Mouse (Mus musculus) midbrain, embryonic 10.5 days (tissue): Measurements from ENCODE around the gene Mc3r. TPM values are rescaled to one million over a fixed set of nuclear protein-coding genes. Genes with fewer than 3 reads are reported as not detected.

Experiments used
- DNase-seq: peaks from one replicate; pipeline ENCODE4 v3.0.0-alpha.2; 2017; ENCODE audit warnings: low spot score
- H3K27ac ChIP-seq: fragments of 300-500 bp; sonication (generic); replicated peaks from 2 replicates; pipeline ENCODE4 v1.5.1; 2016; ENCODE audit warnings: mild to moderate bottlenecking
- H3K27me3 ChIP-seq: fragments of 300-500 bp; sonication (generic); 2 replicates; pipeline ENCODE4 v1.6.1; 2016; ENCODE audit warnings: low read depth, mild to moderate bottlenecking; ENCODE audit not compliant: poor library complexity, severe bottlenecking
- H3K36me3 ChIP-seq: fragments of 300-500 bp; sonication (generic); 2 replicates; pipeline ENCODE4 v1.6.1; 2016; ENCODE audit warnings: mild to moderate bottlenecking, moderate library complexity
- H3K4me1 ChIP-seq: fragments of 300-500 bp; sonication (generic); 2 replicates; pipeline ENCODE4 v1.6.1; 2016
- H3K4me3 ChIP-seq: fragments of 300-500 bp; sonication (generic); 2 replicates; pipeline ENCODE4 v1.5.1; 2016; ENCODE audit warnings: mild to moderate bottlenecking, moderate library complexity
- H3K9me3 ChIP-seq: fragments of 300-500 bp; sonication (generic); replicated peaks from 2 replicates; pipeline ENCODE4 v1.6.1; 2016; ENCODE audit warnings: mild to moderate bottlenecking
- WGBS: fragments of 180-500 bp; shearing (Covaris S2); methylation state at CpG from one replicate; pipeline ENCODE4 v1.1.7; 2016; 5-methylcytosine and 5-hydroxymethylcytosine counted together
- polyA plus RNA-seq: library from polyadenylated mRNA; unstranded; fragments of >200 nt; fragmentation: Nextera tagmentation; extraction: Ambion mirVana; gene quantifications from 2 replicates; pipeline ENCODE4 v1.2.1, GENCODE M21; 2016

Gene Mc3r
- polyA plus RNA-seq, 1 experiment from 2014 or later, result not detected

- WGBS, result 76% methylated on average over 4 of the region's 4 CpGs
- H3K27me3 ChIP-seq, result no peaks in the 10 kb centered on the region
- no peaks in the 10 kb centered on the region for H3K9me3 ChIP-seq
- no peak for DNase-seq
- H3K4me1 ChIP-seq, result peaks cover 17% of the 10 kb centered on the region
- H3K27ac ChIP-seq, result no peak overlapping the region
- H3K4me3 ChIP-seq, result no peak overlapping the region
- no peaks in the 10 kb centered on the region for H3K36me3 ChIP-seq
Measured at GRCm38 (mm10) chr2:172261441-172261840, 13.1 kb downstream of the Mc3r start.

GRCm38 (mm10) chr2:172263216-172263615, 14.9 kb downstream of the Mc3r start:
- no peak for DNase-seq
- WGBS, result 94% methylated on average over 6 of the region's 6 CpGs
- Histone ChIP-seq H3K4me1 (peaks cover 10% of the 10 kb centered on the region), H3K4me3 (no peak overlapping the region), H3K9me3 (no peaks in the 10 kb centered on the region), H3K27me3 (no peaks in the 10 kb centered on the region), H3K27ac (no peak overlapping the region), H3K36me3 (no peaks in the 10 kb centered on the region)

GRCm38 (mm10) chr2:172269907-172270306, 21.6 kb downstream of the Mc3r start:
- 0 out of 2 replicates have a peak overlapping the region, but pooled peaks have one; percentile 46 for H3K27ac ChIP-seq
- DNase-seq, result no peak
- 88% methylated on average over 11 of the region's 11 CpGs for WGBS

GRCm38 (mm10) chr2:172270485-172270944, 22.2 kb downstream of the Mc3r start:
- DNase-seq, result no peak
- 0 out of 2 replicates have a peak overlapping the region, but pooled peaks have one; percentile 46 for H3K27ac ChIP-seq
- H3K36me3 ChIP-seq, result no peaks in the 10 kb centered on the region
- H3K27me3 ChIP-seq, result no peaks in the 10 kb centered on the region
- no peaks in the 10 kb centered on the region for H3K9me3 ChIP-seq
- no peak overlapping the region for H3K4me3 ChIP-seq
- 62% methylated on average over 9 of the region's 9 CpGs for WGBS
- peaks cover 14% of the 10 kb centered on the region for H3K4me1 ChIP-seq

More at GRCm38 (mm10) chr2:172269907-172270306, 21.6 kb downstream of the Mc3r start:
- Histone ChIP-seq H3K36me3 (no peaks in the 10 kb centered on the region), H3K4me3 (no peak overlapping the region), H3K4me1 (peaks cover 20% of the 10 kb centered on the region), H3K27me3 (no peaks in the 10 kb centered on the region), H3K9me3 (no peaks in the 10 kb centered on the region)

GRCm38 (mm10) chr2:172270974-172271697, 22.8 kb downstream of the Mc3r start:
- Histone ChIP-seq H3K9me3 (no peaks in the 10 kb centered on the region), H3K27ac (no peak overlapping the region; the same call in 1 of the 2 replicates), H3K4me3 (no peak overlapping the region), H3K4me1 (peaks cover 14% of the 10 kb centered on the region), H3K27me3 (no peaks in the 10 kb centered on the region), H3K36me3 (no peaks in the 10 kb centered on the region)
- 82% methylated on average over 12 of the region's 12 CpGs for WGBS
- no peak for DNase-seq

- no peak for DNase-seq
Measured at GRCm38 (mm10) chr2:172274662-172275061, 26.4 kb downstream of the Mc3r start.

GRCm38 (mm10) chr2:172276155-172276554, 27.9 kb downstream of the Mc3r start:
- WGBS, result 84% methylated on average over 5 of the region's 5 CpGs
- no peak for DNase-seq
- H3K27me3 ChIP-seq, result 0 out of 2 replicates have a peak, but pooled peaks cover under 1% of the 10 kb centered on the region
- H3K4me3 ChIP-seq, result no peak overlapping the region
- H3K9me3 ChIP-seq, result 0 out of 2 replicates have a peak, but pooled peaks cover 3% of the 10 kb centered on the region
- H3K4me1 ChIP-seq, result 0 out of 2 replicates have a peak, but pooled peaks cover under 1% of the 10 kb centered on the region
- H3K27ac ChIP-seq, result no peak overlapping the region
- H3K36me3 ChIP-seq, result no peaks in the 10 kb centered on the region

More at GRCm38 (mm10) chr2:172274662-172275061, 26.4 kb downstream of the Mc3r start:
- H3K4me1 ChIP-seq, result peaks cover 14% of the 10 kb centered on the region
- no peaks in the 10 kb centered on the region for H3K9me3 ChIP-seq
- no peaks in the 10 kb centered on the region for H3K36me3 ChIP-seq
- H3K27ac ChIP-seq, result no peak overlapping the region
- H3K4me3 ChIP-seq, result no peak overlapping the region
- H3K27me3 ChIP-seq, result no peaks in the 10 kb centered on the region
- 81% methylated on average over 8 of the region's 8 CpGs for WGBS

- H3K27ac ChIP-seq, result no peak overlapping the region
- H3K4me3 ChIP-seq, result no peak overlapping the region
- 0 out of 2 replicates have a peak, but pooled peaks cover 7% of the 10 kb centered on the region for H3K27me3 ChIP-seq
- no peak for DNase-seq
- H3K36me3 ChIP-seq, result no peaks in the 10 kb centered on the region
- 70% methylated on average over 3 of the region's 3 CpGs for WGBS
- 0 out of 2 replicates have a peak, but pooled peaks cover 3% of the 10 kb centered on the region for H3K9me3 ChIP-seq
- H3K4me1 ChIP-seq, result peaks cover 24% of the 10 kb centered on the region
Measured at GRCm38 (mm10) chr2:172278979-172279378, 30.7 kb downstream of the Mc3r start.

- H3K27ac ChIP-seq, result peak overlapping the region; percentile 74
- H3K4me1 ChIP-seq, result peaks cover 24% of the 10 kb centered on the region
- H3K9me3 ChIP-seq, result 0 out of 2 replicates have a peak, but pooled peaks cover 3% of the 10 kb centered on the region
- H3K27me3 ChIP-seq, result 0 out of 2 replicates have a peak, but pooled peaks cover 7% of the 10 kb centered on the region
- no peaks in the 10 kb centered on the region for H3K36me3 ChIP-seq
- H3K4me3 ChIP-seq, result no peak overlapping the region
- 58% methylated on average over 19 of the region's 19 CpGs for whole genome bisulfite sequencing
- DNase-seq, result peak; percentile 59
Measured at GRCm38 (mm10) chr2:172282071-172282710, 33.9 kb downstream of the Mc3r start.

- DNase-seq, result no peak
- Histone ChIP-seq H3K27me3 (0 out of 2 replicates have a peak, but pooled peaks cover 4% of the 10 kb centered on the region), H3K4me1 (peaks cover 27% of the 10 kb centered on the region), H3K27ac (no peak overlapping the region), H3K36me3 (no peaks in the 10 kb centered on the region), H3K4me3 (no peak overlapping the region), H3K9me3 (no peaks in the 10 kb centered on the region)
- 93% methylated on average over 1 of the region's 1 CpGs for WGBS
Measured at GRCm38 (mm10) chr2:172287715-172288114, 39.4 kb downstream of the Mc3r start.

GRCm38 (mm10) chr2:172288965-172289364, 40.7 kb downstream of the Mc3r start:
- Histone ChIP-seq H3K27ac (peak overlapping the region; percentile 50; the same call in 1 of the 2 replicates), H3K27me3 (no peaks in the 10 kb centered on the region), H3K9me3 (no peaks in the 10 kb centered on the region), H3K36me3 (no peaks in the 10 kb centered on the region), H3K4me1 (peaks cover 25% of the 10 kb centered on the region), H3K4me3 (no peak overlapping the region)
- WGBS, result 40% methylated on average over 10 of the region's 11 CpGs
- DNase-seq, result no peak

GRCm38 (mm10) chr2:172289632-172290031, 41.3 kb downstream of the Mc3r start:
- no peaks in the 10 kb centered on the region for H3K9me3 ChIP-seq
- H3K4me1 ChIP-seq, result peaks cover 25% of the 10 kb centered on the region
- H3K27ac ChIP-seq, result peak overlapping the region; percentile 50; the same call in 1 of the 2 replicates
- H3K4me3 ChIP-seq, result no peak overlapping the region
- WGBS, result 11% methylated on average over 1 of the region's 1 CpGs
- no peak for DNase-seq
- no peaks in the 10 kb centered on the region for H3K36me3 ChIP-seq
- H3K27me3 ChIP-seq, result no peaks in the 10 kb centered on the region
